ENCODE assay signal across 8 mouse cellular contexts in the genomic region with DNA sequence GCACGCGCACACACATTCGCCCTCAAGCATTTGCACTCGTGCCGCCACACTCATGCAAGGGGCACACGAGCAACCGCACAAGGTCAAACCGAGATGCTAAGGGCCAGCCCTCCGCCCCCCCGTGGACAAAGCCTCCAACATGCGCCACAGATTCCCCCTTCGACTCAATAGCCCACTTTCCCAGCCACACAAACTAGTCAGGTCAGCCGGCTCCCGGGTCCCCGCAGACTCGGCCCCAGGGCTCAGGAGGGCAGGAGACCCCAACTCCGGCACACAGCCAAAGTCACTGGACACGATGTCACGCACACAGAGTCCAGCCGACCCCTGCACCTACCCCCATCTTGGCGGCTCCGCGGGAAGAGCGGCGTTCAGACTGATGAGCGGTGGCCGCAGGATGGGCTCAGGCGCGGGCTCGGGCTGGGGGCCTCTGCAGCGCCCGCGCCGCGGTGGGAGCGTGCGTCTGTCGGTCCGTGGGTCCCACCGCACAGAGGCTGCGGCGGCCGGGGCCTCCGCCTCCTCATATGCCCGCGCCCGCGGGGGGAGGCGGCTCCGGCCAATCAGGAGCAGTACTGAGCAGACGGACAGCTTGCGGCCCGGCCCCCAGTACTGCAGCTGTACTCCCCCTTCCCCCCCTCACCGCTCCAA. TPM values are rescaled to one million over a fixed set of nuclear protein-coding genes. Genes with fewer than 3 reads are reported as not detected.
DNase-seq lines count a peak whose midpoint lies in the region; ATAC-seq and TF ChIP-seq lines count a peak whose summit lies in the region.

Gene Atp1a3 (minus strand): TSS at position 538 of the 645 bp plus-strand sequence.

- H3K4me2 ChIP-seq in hindbrain, embryonic 12.5 days (replicated peaks), result peak within 1 kb of the TSS; percentile 81
- peak within 1 kb of the TSS; percentile 63 for H3K4me2 ChIP-seq in limb, embryonic 11.5 days (ENCODE audit: low read depth, severe bottlenecking)
- peak within 1 kb of the TSS; percentile 88 for H3K4me2 ChIP-seq in neural tube, embryonic 11.5 days (ENCODE audit: low read depth)

- intact Hi-C loops in gastrocnemius, adult 2 months (cut with DNase I), result no loop called here
- intact Hi-C loops in gastrocnemius, postnatal 36 days (cut with DNase I), result no loop called here

- peak within 1 kb of the TSS; percentile 51 for H3K4me3 ChIP-seq in gastrocnemius, adult 2 months
- H3K4me3 ChIP-seq in hindbrain, embryonic 12.5 days, result peak within 1 kb of the TSS; percentile 66
- peak within 1 kb of the TSS; percentile 35 for H3K4me3 ChIP-seq in limb, embryonic 11.5 days (ENCODE audit: low read depth, low read length)
- peak within 1 kb of the TSS; percentile 53 for H3K4me3 ChIP-seq in neural tube, embryonic 11.5 days (ENCODE audit: low read depth, low read length)

- DNase-seq in gastrocnemius, adult 2 months, result peak; percentile 33
- DNase-seq in gastrocnemius, postnatal 36 days, result no peak
- DNase-seq in adrenal gland, adult 2 months, result peak; percentile 84
- DNase-seq in embryo, embryonic 10.5 days (ENCODE audit: low spot score), result peak; percentile 47
- peak; percentile 40 for DNase-seq in limb, embryonic 11.5 days (ENCODE audit: low spot score)
- peak; percentile 77 for DNase-seq in neural tube, embryonic 11.5 days (ENCODE audit: low spot score)
- no peak for DNase-seq in urinary bladder, postnatal 36 days (ENCODE audit: low spot score in 2 of 2)

- no peaks in the 10 kb centered on the region for H3K36me3 ChIP-seq in hindbrain, embryonic 12.5 days
- H3K36me3 ChIP-seq in limb, embryonic 11.5 days (ENCODE audit: control insufficient read depth, insufficient read depth, low read length), result no peaks in the 10 kb centered on the region; the same call in 1 of the 2 replicates
- H3K36me3 ChIP-seq in neural tube, embryonic 11.5 days (ENCODE audit: control insufficient read depth, insufficient read depth, low read length), result no peaks in the 10 kb centered on the region

- 1% methylated on average over 53 of the region's 54 CpGs for WGBS in hindbrain, embryonic 12.5 days
- 1% methylated on average over 44 of the region's 54 CpGs for WGBS in limb, embryonic 11.5 days
- under 1% methylated on average over 53 of the region's 54 CpGs for WGBS in neural tube, embryonic 11.5 days

- H3K9ac ChIP-seq in hindbrain, embryonic 12.5 days, result peak within 1 kb of the TSS; percentile 76
- peak within 1 kb of the TSS; percentile 27; the same call in 1 of the 2 replicates for H3K9ac ChIP-seq in limb, embryonic 11.5 days (ENCODE audit: low read length)
- H3K9ac ChIP-seq in neural tube, embryonic 11.5 days (ENCODE audit: low read length), result peak within 1 kb of the TSS; percentile 68

- H3K27me3 ChIP-seq in hindbrain, embryonic 12.5 days, result peaks cover 65% of the 10 kb centered on the region
- peaks cover 62% of the 10 kb centered on the region for H3K27me3 ChIP-seq in limb, embryonic 11.5 days (ENCODE audit: control insufficient read depth, insufficient read depth, low read length)
- peaks cover 54% of the 10 kb centered on the region for H3K27me3 ChIP-seq in neural tube, embryonic 11.5 days (ENCODE audit: control insufficient read depth, insufficient read depth, low read length)

- H3K9me3 ChIP-seq in hindbrain, embryonic 12.5 days (replicated peaks), result no peaks in the 10 kb centered on the region
- no peaks in the 10 kb centered on the region for H3K9me3 ChIP-seq in limb, embryonic 11.5 days (ENCODE audit: control insufficient read depth, low read length)
- H3K9me3 ChIP-seq in neural tube, embryonic 11.5 days (ENCODE audit: control insufficient read depth, low read length), result no peaks in the 10 kb centered on the region

- no peak for TF ChIP-seq CTCF in gastrocnemius, adult 2 months (IDR thresholded peaks at IDR 0.05)

- peaks cover 74% of the 10 kb centered on the region for H3K4me1 ChIP-seq in hindbrain, embryonic 12.5 days
- peaks cover 13% of the 10 kb centered on the region for H3K4me1 ChIP-seq in limb, embryonic 11.5 days (ENCODE audit: control insufficient read depth, insufficient read depth, low read length)
- peaks cover 22% of the 10 kb centered on the region for H3K4me1 ChIP-seq in neural tube, embryonic 11.5 days (ENCODE audit: control insufficient read depth, insufficient read depth, low read length)

- peak; percentile 85 for ATAC-seq in hindbrain, embryonic 12.5 days (ENCODE audit: low FRiP score)
- ATAC-seq in limb, embryonic 11.5 days (ENCODE audit: insufficient number of reproducible peaks, low FRiP score, low TSS enrichment, low read depth), result peak; percentile 52; the same call in 1 of the 2 replicates
- peak; percentile 73 for ATAC-seq in neural tube, embryonic 11.5 days (ENCODE audit: insufficient read depth, low FRiP score, low TSS enrichment)

- H3K27ac ChIP-seq in gastrocnemius, adult 2 months, result no peak within 1 kb of the TSS
- peak within 1 kb of the TSS; percentile 95 for H3K27ac ChIP-seq in hindbrain, embryonic 12.5 days
- H3K27ac ChIP-seq in limb, embryonic 11.5 days (replicated peaks; ENCODE audit: low read depth, low read length), result no peak within 1 kb of the TSS
- no peak within 1 kb of the TSS for H3K27ac ChIP-seq in neural tube, embryonic 11.5 days (ENCODE audit: low read depth, low read length)

RNA-seq across cellular contexts. Expression of gene Atp1a3, which starts in this region (rescaled TPM):
- total RNA-seq in gastrocnemius, adult 2 months (2021), result not detected
- total RNA-seq in gastrocnemius, postnatal 36 days (2021), result under 1 TPM; 0.08 to 0.15 TPM
- 100 to 1,000 TPM in 1 of 2 experiments, 10 to 100 TPM in 1; 59.1 to 147 TPM for total RNA-seq in adrenal gland, adult 2 months (2021)
- polyA plus RNA-seq in adrenal gland, adult 2 months (2012; rRNA removed), result 115 and 153 TPM in 2 replicates
- 110 and 121 TPM in 2 replicates for polyA plus RNA-seq in hindbrain, embryonic 12.5 days (2016; fragmentation: Nextera tagmentation; extraction: Ambion mirVana)
- polyA plus RNA-seq in limb, embryonic 11.5 days (2014; fragmentation: Nextera tagmentation; extraction: Ambion mirVana), result 0.13 and 0.23 TPM in 2 replicates
- 50.6 and 59.9 TPM in 2 replicates for polyA plus RNA-seq in neural tube, embryonic 11.5 days (2014; fragmentation: Nextera tagmentation; extraction: Ambion mirVana)

Comparison
In these comparisons a context has a peak if more than half of its experiments do, and no peak if none do; other contexts are left out.
1. RNA of gene Atp1a3 (total RNA-seq): 59.1 to 147 TPM in adrenal gland, adult 2 months; 0.08 to 0.15 TPM in gastrocnemius, postnatal 36 days and not detected in gastrocnemius, adult 2 months; every median in the first group is over 10 times any median in the second.
2. RNA of gene Atp1a3 (polyA plus RNA-seq): 115 to 153 TPM in adrenal gland, adult 2 months, 110 to 121 TPM in hindbrain, embryonic 12.5 days and 50.6 to 59.9 TPM in neural tube, embryonic 11.5 days; 0.13 to 0.23 TPM in limb, embryonic 11.5 days; every median in the first group is over 10 times any median in the second.
3. Peak in DNase-seq and H3K4me3 ChIP-seq in gastrocnemius, adult 2 months; RNA of the gene not detected or under 1 TPM.
4. Peak in DNase-seq, ATAC-seq, H3K4me3 ChIP-seq, H3K9ac ChIP-seq and H3K4me2 ChIP-seq in limb, embryonic 11.5 days; RNA of the gene not detected or under 1 TPM.
5. DNase-seq: peak in adrenal gland, adult 2 months (single experiment), embryo, embryonic 10.5 days (single experiment) and neural tube, embryonic 11.5 days (single experiment); none in gastrocnemius, postnatal 36 days (0 of 2) and urinary bladder, postnatal 36 days (0 of 2).
6. Peak in every context shown above with its lines, with median percentiles within 50 percentile points of each other: H3K4me3 ChIP-seq, ATAC-seq, H3K4me2 ChIP-seq and H3K9ac ChIP-seq.